Mouse (Mus musculus) brain, embryonic 14.5 days (tissue): ENCODE measurements around the gene Pomp.

Experiments used
- CTCF ChIP-seq: fragments of 200-500 bp; IDR thresholded peaks from 2 replicates; pipeline ENCODE4 v1.5.1; 2012; ENCODE audit warnings: inconsistent platforms, mild to moderate bottlenecking, moderate library complexity, borderline replicate concordance; ENCODE audit not compliant: insufficient read depth, insufficient read length; ENCODE audit errors: extremely low read depth
- POLR2A ChIP-seq: fragments of 200-500 bp; IDR thresholded peaks from 2 replicates; pipeline ENCODE4 v1.6.1; 2012; ENCODE audit warnings: mild to moderate bottlenecking, inconsistent platforms, borderline replicate concordance; ENCODE audit not compliant: poor library complexity, insufficient read depth, insufficient read length, severe bottlenecking; ENCODE audit errors: extremely low read depth

GRCm38 (mm10) chr5:147818866-147819265, 41.4 kb upstream of the Pomp start:
- TF ChIP-seq CTCF (no peak), POLR2A (no peak)
